ENCODE assay signal across 9 mouse cellular contexts in genomic region chr4:84544646-84545045, GRCm38 (mm10).
DNase-seq lines count a peak whose midpoint lies in the region; ATAC-seq and TF ChIP-seq lines count a peak whose summit lies in the region.
"Had no signal": no experiment of that assay in that cellular context is flagged by ENCODE, and none has a peak within 500 bp of the region (broad histone marks: within the 10 kb centered on the region; RNA-seq: fewer than 3 reads in every experiment).

No protein-coding gene starts in this region.

- no peaks in the 10 kb centered on the region for H3K36me3 ChIP-seq in forebrain, embryonic 12.5 days (replicated peaks)
- no peaks in the 10 kb centered on the region for H3K36me3 ChIP-seq in forebrain, embryonic 16.5 days (ENCODE audit: control insufficient read depth, insufficient read depth)
- H3K36me3 ChIP-seq in hindbrain, postnatal 0 days (ENCODE audit: insufficient read depth, low read length) = no peaks in the 10 kb centered on the region
- H3K36me3 ChIP-seq in neural tube, embryonic 12.5 days = no peaks in the 10 kb centered on the region
- H3K36me3 ChIP-seq: liver, embryonic 15.5 days had no signal

- H3K27me3 ChIP-seq in forebrain, embryonic 12.5 days = peaks cover 30% of the 10 kb centered on the region
- H3K27me3 ChIP-seq in forebrain, embryonic 16.5 days (replicated peaks; ENCODE audit: control insufficient read depth, insufficient read depth, low read length) = peaks cover 20% of the 10 kb centered on the region
- peaks cover 18% of the 10 kb centered on the region; the same call in 1 of the 2 replicates for H3K27me3 ChIP-seq in hindbrain, postnatal 0 days (ENCODE audit: insufficient read depth, low read length)
- H3K27me3 ChIP-seq in neural tube, embryonic 12.5 days (replicated peaks) = no peaks in the 10 kb centered on the region

- no peak overlapping the region for H3K4me3 ChIP-seq in forebrain, embryonic 12.5 days (replicated peaks)
- H3K4me3 ChIP-seq in forebrain, embryonic 16.5 days (replicated peaks; ENCODE audit: low read length) = no peak overlapping the region
- H3K4me3 ChIP-seq in layer of hippocampus, adult 2 months = no peak overlapping the region
- peak overlapping the region; percentile 60; the same call in 1 of the 2 replicates for H3K4me3 ChIP-seq in hindbrain, postnatal 0 days (ENCODE audit: low read length)
- H3K4me3 ChIP-seq in neural tube, embryonic 12.5 days = no peak overlapping the region; the same call in 1 of the 2 replicates

- ATAC-seq in forebrain, embryonic 12.5 days (ENCODE audit: low FRiP score) = no peak
- no peak for ATAC-seq in forebrain, embryonic 16.5 days
- no peak for ATAC-seq in hindbrain, postnatal 0 days
- no peak for ATAC-seq in neural tube, embryonic 12.5 days (ENCODE audit: low FRiP score, low read depth)

- WGBS in forebrain, embryonic 12.5 days = 33% methylated on average over 2 of the region's 2 CpGs
- WGBS in forebrain, embryonic 16.5 days = 42% methylated on average over 2 of the region's 2 CpGs
- 42% methylated on average over 2 of the region's 2 CpGs for WGBS in hindbrain, postnatal 0 days
- 45% methylated on average over 2 of the region's 2 CpGs for WGBS in neural tube, embryonic 12.5 days

- DNase-seq in layer of hippocampus, adult 2 months (ENCODE audit: low spot score in 2 of 2) = no peak
- no peak for DNase-seq in layer of hippocampus, adult 8-10 months (ENCODE audit: low spot score in 2 of 2)
- DNase-seq in hindbrain, postnatal 0 days (ENCODE audit: low spot score) = no peak
- DNase-seq in T-cell, adult 2 months (ENCODE audit: low spot score) = no peak
- no peak for DNase-seq in Muller cell, postnatal 12 days (ENCODE audit: inconsistent ontology term)

- no peaks in the 10 kb centered on the region for H3K9me3 ChIP-seq in forebrain, embryonic 12.5 days
- no peaks in the 10 kb centered on the region for H3K9me3 ChIP-seq in forebrain, embryonic 16.5 days (ENCODE audit: control insufficient read depth, low read length)
- no peaks in the 10 kb centered on the region for H3K9me3 ChIP-seq in hindbrain, postnatal 0 days (ENCODE audit: low read length)
- H3K9me3 ChIP-seq in neural tube, embryonic 12.5 days = no peaks in the 10 kb centered on the region
- H3K9me3 ChIP-seq: liver, embryonic 15.5 days had no signal

- peak overlapping the region; percentile 93; the same call in 1 of the 2 replicates for H3K4me2 ChIP-seq in forebrain, embryonic 12.5 days
- no peak overlapping the region for H3K4me2 ChIP-seq in forebrain, embryonic 16.5 days (ENCODE audit: low read length)
- peak overlapping the region; percentile 91 for H3K4me2 ChIP-seq in hindbrain, postnatal 0 days (ENCODE audit: low read depth, low read length)
- H3K4me2 ChIP-seq in neural tube, embryonic 12.5 days (replicated peaks) = peak overlapping the region; percentile 91

- H3K9ac ChIP-seq in forebrain, embryonic 12.5 days = no peak overlapping the region
- H3K9ac ChIP-seq in forebrain, embryonic 16.5 days (replicated peaks; ENCODE audit: low read depth, low read length) = no peak overlapping the region
- no peak overlapping the region for H3K9ac ChIP-seq in hindbrain, postnatal 0 days (replicated peaks; ENCODE audit: low read length)
- no peak overlapping the region for H3K9ac ChIP-seq in neural tube, embryonic 12.5 days
- H3K9ac ChIP-seq: liver, embryonic 15.5 days had no signal

- H3K27ac ChIP-seq in forebrain, embryonic 12.5 days = no peak overlapping the region
- H3K27ac ChIP-seq in forebrain, embryonic 16.5 days (ENCODE audit: low read length) = no peak overlapping the region
- H3K27ac ChIP-seq in layer of hippocampus, adult 2 months = no peak overlapping the region
- no peak overlapping the region for H3K27ac ChIP-seq in hindbrain, postnatal 0 days
- no peak overlapping the region for H3K27ac ChIP-seq in neural tube, embryonic 12.5 days
- H3K27ac ChIP-seq: liver, embryonic 15.5 days had no signal

- H3K4me1 ChIP-seq in forebrain, embryonic 12.5 days = peaks cover 15% of the 10 kb centered on the region
- H3K4me1 ChIP-seq in forebrain, embryonic 16.5 days (replicated peaks; ENCODE audit: control insufficient read depth, insufficient read depth, low read length) = peaks cover 8% of the 10 kb centered on the region
- no peaks in the 10 kb centered on the region for H3K4me1 ChIP-seq in hindbrain, postnatal 0 days (ENCODE audit: insufficient read depth, low read length)
- peaks cover 5% of the 10 kb centered on the region for H3K4me1 ChIP-seq in neural tube, embryonic 12.5 days
- H3K4me1 ChIP-seq: liver, embryonic 15.5 days had no signal

- 0 out of 2 replicates have a peak, but pooled peaks have one; percentile 23 for TF ChIP-seq CTCF in layer of hippocampus, adult 2 months (conservative IDR thresholded peaks at IDR 0.05)
- no peak for TF ChIP-seq CTCF in hindbrain, postnatal 0 days (IDR thresholded peaks at IDR 0.05; ENCODE audit: low read depth)
